Mouse (Mus musculus) embryonic fibroblast, embryonic 13.5 days (primary cell): Measurements from ENCODE around the gene Scrn1.

ENCODE experiments used
- CTCF ChIP-seq: IDR thresholded peaks from 2 replicates; pipeline ENCODE4 v1.5.1; 2011; ENCODE audit warnings: mild to moderate bottlenecking, control low read depth, low read length, moderate library complexity, borderline replicate concordance; ENCODE audit not compliant: insufficient read depth
- POLR2A ChIP-seq: IDR thresholded peaks from 2 replicates; pipeline ENCODE4 v1.6.1; 2011; ENCODE audit warnings: low read depth, mild to moderate bottlenecking, control low read depth, low read length, moderate library complexity

GRCm38 (mm10) chr6:54592938-54593535 is 26.7 kb upstream of the Scrn1 start:
- TF ChIP-seq CTCF (no peak), POLR2A (peak; percentile 67)
